Mouse (Mus musculus) urinary bladder, postnatal 4 days (tissue): Measurements from ENCODE around the gene Castor1.

Source experiments
- DNase-seq, 2 experiments: peaks; one replicate each; pipeline ENCODE4 v3.0.0; 2021 to 2022; ENCODE audit warnings: low spot score in 2 of 2

Gene Castor1

GRCm38 (mm10) chr11:4206563-4206962 lies 11.5 kb upstream of the Castor1 start:
- DNase-seq: no peak

- no peak for DNase-seq
These were observed 10.4 kb upstream of the Castor1 start for GRCm38 (mm10) chr11:4207655-4208054.

GRCm38 (mm10) chr11:4209556-4209955 lies 8.5 kb upstream of the Castor1 start:
- DNase-seq: no peak

GRCm38 (mm10) chr11:4210786-4211185 lies 7.2 kb upstream of the Castor1 start:
- no peak for DNase-seq

- no peak for DNase-seq
These were observed 4.9 kb upstream of the Castor1 start for GRCm38 (mm10) chr11:4213107-4213506.

GRCm38 (mm10) chr11:4214572-4214971 lies 3.5 kb upstream of the Castor1 start:
- DNase-seq: no peak

GRCm38 (mm10) chr11:4215061-4215460 lies 3.0 kb upstream of the Castor1 start:
- DNase-seq: no peak

- no peak for DNase-seq
These were observed 1.6 kb upstream of the Castor1 start for GRCm38 (mm10) chr11:4216248-4217000.

- DNase-seq: no peak
These were observed 612 bp downstream of the Castor1 start for GRCm38 (mm10) chr11:4218637-4219036.

DNA sequence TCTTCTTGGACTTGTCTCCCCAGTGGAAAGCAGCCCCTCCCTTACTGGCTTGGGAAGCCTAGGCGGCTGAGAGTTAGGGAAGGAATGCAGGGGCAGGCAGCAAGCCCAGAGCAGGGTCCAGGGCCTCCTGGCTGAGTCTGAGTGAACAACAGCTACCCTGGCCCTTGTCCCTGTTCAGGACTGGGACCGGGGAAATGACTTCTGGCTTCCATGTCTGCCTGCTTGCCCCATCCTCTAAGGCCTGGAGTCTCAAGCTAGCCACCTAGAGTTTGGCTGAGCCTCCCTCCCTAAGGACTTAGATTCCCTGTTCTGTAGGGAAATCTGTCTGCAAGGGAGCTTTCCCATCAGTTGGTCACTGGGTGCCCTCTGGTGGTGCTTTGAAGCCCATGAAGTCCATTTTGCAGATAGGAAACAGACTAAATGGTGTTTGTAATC lies 1.3 kb downstream of the Castor1 start:
- peak in 1 of 2 experiments; percentile 53 for DNase-seq

DNA sequence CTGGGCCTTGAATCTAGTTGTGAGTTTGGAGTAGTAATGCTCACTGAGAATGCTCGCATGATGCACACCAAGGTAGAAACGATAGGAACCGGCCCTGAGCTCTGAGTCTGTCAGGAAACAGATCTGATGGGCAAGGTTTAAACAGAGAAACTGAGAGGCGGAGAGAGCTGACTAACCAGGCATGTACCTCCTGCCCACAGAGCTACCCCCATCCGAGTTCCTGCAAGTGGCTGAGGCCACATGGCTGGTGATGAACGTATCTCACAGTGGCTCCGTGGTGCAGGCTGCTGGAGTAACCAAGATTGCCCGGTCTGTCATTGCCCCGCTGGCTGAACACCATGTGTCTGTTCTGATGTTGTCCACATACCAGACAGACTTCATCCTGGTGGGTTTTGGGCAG lies 1.9 kb downstream of the Castor1 start:
- DNase-seq: no peak

- DNase-seq: peak; percentile 63 to 80
These were observed 2.7 kb downstream of the Castor1 start for GRCm38 (mm10) chr11:4220443-4221400.

GRCm38 (mm10) chr11:4222046-4222950 lies 4.3 kb downstream of the Castor1 start:
- DNase-seq: no peak

DNA sequence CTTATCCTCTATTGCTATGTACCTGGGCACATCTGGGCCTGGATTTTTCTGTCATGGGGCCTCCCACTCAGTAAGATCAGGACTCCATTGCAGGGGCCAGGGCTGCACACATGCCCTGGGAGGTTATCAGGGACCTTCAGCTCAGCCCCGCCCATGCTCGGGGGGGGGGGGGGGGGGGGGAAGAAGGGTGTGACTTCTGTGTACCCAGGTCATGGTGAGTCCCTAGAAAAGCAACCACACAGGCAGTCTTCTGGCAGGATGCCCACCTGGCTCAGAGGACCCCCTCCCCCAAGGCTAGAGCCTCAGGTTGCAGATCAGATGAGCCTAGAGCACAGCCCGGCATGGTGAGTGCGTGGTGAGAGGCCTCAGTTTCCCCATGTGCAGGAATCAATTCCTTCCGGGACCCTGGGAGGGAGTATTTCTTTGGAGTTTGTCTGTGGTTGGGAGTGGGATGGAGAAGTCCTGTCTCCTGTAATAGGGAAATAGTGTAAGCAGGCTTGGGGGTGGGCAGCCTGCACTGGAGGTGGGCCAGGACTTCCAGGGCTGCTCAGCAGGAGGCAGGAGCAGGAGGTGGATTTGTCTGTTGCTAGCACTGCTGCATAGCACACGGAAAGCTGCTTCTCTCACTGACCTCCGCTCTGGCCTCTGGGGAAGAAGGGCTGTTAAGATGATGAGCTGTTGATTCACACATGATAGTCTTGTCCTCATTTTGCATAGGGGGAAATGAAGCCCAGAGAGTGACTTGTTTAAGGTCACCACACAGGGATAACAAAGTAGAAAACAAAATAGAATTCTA lies 5.6 kb downstream of the Castor1 start:
- no peak for DNase-seq

DNA sequence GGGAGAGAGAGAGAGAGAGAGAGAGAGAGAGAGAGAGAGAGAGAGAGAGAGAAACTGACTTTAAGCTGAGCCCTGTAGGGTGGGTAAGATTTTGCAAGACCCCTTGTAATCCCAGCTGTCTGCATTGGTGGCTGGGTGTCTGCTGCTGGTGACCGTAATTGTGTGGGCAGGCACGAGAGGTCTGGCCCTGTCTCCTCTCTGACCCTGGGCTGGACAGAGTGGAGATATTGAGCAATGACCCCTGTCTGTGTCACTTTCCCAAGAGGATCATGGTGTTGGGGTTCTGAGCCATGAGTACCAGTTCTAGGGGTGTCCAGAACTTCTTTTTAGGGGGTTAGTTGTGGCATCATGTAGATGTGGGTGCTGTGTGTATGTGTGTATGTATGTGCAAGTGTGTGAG lies 6.2 kb downstream of the Castor1 start:
- no peak for DNase-seq

- no peak for DNase-seq
These were observed 8.7 kb downstream of the Castor1 start for GRCm38 (mm10) chr11:4226569-4227325.

DNA sequence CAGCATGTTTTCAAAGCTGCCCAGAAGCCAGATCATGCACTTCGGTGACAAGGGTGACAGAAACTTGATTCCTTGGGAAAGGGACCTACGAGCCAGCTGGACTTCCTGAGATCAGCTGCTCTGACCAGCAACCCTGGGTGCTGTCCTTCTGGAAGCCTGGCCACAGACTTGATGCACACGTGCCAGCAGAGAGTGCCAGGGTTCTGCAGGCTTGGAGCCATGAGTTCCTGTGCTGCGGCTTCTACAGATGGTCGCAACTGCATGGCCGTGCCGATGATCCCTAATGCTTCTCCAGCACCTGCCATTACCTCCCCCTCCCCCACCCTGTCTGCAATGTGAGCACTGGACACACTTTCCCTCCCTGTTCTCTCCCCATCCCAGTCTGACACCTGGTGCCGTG lies 10.4 kb downstream of the Castor1 start:
- no peak for DNase-seq

DNA sequence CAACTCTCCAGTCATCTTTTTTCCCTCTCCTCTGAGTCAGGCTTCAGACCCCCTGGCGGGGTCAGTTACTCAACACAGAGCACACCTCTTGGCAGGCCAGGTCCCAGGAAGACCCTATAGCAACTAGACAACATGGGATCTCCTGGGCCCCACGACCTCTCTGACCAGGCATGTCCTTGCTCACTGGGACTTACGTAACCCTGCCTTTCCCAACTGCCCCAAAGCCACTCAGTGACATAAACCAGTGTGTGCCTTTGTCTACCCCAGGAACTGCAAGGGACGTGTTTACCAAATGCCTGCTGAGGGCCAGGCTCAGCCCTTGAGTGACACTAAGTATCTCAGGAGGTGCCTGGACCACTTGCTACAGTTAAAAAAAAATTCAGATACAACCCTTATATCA lies 11.8 kb downstream of the Castor1 start:
- DNase-seq: no peak

- DNase-seq: no peak
These were observed 13.4 kb downstream of the Castor1 start for GRCm38 (mm10) chr11:4231435-4231834.

DNA sequence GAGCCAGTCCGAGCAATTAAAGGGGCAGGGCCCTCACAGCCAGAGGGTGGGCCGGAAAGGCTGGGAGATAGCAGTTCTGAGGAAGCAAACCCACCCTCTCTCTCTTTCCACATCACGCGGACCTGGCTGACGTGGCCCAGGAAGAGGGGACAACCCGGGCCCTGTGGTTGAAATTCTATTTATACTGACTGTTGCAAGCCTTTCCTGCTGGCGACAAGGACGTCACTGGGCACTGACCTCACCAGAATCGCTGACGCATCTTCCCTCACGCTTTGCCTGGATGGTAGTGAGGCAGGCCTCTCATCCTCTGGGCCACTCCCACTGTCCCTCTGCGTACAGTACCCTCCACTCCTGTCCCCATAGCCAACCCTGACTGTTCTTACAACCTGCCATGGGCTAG lies 14.6 kb downstream of the Castor1 start:
- no peak for DNase-seq
